Mouse (Mus musculus): ENCODE measurements around the gene Zfp385a. TPM values are rescaled to one million over a fixed set of nuclear protein-coding genes. Genes with fewer than 3 reads are reported as not detected.

Zfp385a gene
- polyA plus RNA-seq, 1 experiment from 2014 or later: 27.4 TPM

DNA sequence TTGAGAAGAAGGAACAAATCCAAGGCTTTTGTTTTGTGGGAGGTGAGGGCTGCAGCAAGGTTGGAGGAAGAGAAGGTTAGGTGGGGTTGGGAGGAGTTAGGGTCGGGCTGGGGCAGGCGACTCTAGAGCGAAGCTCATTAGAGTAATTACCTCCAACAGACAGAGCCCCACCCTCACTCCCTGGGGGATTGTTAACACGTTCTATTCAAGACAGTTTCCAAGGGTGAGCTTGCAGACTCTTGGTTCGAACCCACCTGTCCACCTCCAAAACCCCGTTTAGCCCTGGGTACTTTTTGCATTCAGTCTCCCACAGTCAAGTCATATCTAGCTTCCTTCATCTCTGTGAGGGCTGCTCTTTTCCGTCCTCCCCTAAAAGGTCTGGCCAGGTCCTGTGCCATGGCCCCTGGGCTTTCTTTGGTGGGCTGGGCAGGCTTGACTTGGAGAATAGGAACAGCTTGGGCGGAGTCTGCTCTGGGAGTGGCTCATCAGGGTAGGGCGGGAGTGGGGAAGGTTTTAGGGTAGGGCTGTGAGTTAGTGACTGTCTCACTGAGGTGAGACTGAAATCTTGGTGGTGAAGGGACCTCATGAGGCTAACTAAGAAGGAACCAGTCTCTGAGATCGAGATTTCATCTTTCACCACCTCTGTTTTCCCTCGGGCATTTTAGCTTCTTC is 2.8 kb downstream of the Zfp385a start:
- ATAC-seq (replicated peaks; ENCODE audit: low FRiP score): no peak
- no peak overlapping the region for H3K4me2 ChIP-seq (ENCODE audit: low read depth, low read length, severe bottlenecking)
- H3K9me3 ChIP-seq (ENCODE audit: control insufficient read depth, low read length): no peaks in the 10 kb centered on the region
- H3K4me1 ChIP-seq (replicated peaks; ENCODE audit: control insufficient read depth, insufficient read depth, low read length): peaks cover 32% of the 10 kb centered on the region
- H3K27ac ChIP-seq (ENCODE audit: low read depth, low read length): no peak overlapping the region
- no peak for DNase-seq (ENCODE audit: low spot score)
- no peak overlapping the region for H3K9ac ChIP-seq (ENCODE audit: low read length)
- H3K36me3 ChIP-seq (ENCODE audit: control insufficient read depth, insufficient read depth, low read length): no peaks in the 10 kb centered on the region
- no peak overlapping the region for H3K4me3 ChIP-seq (ENCODE audit: low read depth, low read length)
- WGBS: 13% methylated on average over 11 of the region's 11 CpGs
- H3K27me3 ChIP-seq (ENCODE audit: control insufficient read depth, insufficient read depth, low read length): peaks cover 13% of the 10 kb centered on the region

DNA sequence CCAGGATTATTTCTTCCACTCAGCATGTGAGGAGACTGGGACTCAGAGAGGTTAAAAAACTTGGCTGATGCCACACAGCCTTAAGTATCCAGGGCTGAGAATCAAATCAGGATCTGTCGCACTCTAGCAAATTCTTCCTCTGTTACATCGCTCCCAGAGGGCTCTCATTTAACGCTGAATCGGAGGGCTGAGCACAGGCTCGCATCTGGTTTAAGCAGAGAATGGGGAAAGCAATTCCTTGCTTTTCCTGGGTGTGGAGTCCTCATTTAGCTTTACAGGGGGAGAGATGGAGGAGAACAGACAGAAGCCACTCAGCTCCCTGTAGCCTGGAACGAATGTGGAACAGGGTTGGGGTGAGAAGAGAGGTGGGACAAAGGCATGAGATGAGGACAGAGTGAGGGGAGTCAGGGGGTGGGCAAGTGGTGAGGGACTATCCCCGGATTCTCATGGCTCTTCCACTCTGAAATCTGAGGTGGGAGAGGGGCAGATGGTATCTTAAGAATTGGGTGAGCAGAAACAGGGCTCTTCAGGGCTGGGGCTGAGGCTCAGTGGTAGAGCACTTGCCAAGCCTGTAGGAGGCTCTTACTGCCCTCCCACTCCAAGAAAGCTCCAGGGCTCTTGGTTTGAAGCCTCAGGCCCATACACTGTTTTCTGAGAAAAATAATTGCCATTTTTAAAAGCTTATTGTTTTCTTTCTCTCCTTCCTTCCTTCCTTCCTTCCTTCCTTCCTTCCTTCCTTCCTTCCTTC is 4.2 kb downstream of the Zfp385a start:
- Histone ChIP-seq H3K4me2 (ENCODE audit: low read depth, low read length, severe bottlenecking) (no peak overlapping the region), H3K4me3 (ENCODE audit: low read depth, low read length) (no peak overlapping the region), H3K4me1 (replicated peaks; ENCODE audit: control insufficient read depth, insufficient read depth, low read length) (peaks cover 30% of the 10 kb centered on the region), H3K36me3 (ENCODE audit: control insufficient read depth, insufficient read depth, low read length) (no peaks in the 10 kb centered on the region), H3K27me3 (ENCODE audit: control insufficient read depth, insufficient read depth, low read length) (peaks cover 9% of the 10 kb centered on the region), H3K27ac (ENCODE audit: low read depth, low read length) (no peak overlapping the region), H3K9ac (ENCODE audit: low read length) (no peak overlapping the region), H3K9me3 (ENCODE audit: control insufficient read depth, low read length) (no peaks in the 10 kb centered on the region)
- WGBS: 26% methylated on average over 7 of the region's 7 CpGs
- ATAC-seq (replicated peaks; ENCODE audit: low FRiP score): no peak
- no peak for DNase-seq (ENCODE audit: low spot score)

DNA sequence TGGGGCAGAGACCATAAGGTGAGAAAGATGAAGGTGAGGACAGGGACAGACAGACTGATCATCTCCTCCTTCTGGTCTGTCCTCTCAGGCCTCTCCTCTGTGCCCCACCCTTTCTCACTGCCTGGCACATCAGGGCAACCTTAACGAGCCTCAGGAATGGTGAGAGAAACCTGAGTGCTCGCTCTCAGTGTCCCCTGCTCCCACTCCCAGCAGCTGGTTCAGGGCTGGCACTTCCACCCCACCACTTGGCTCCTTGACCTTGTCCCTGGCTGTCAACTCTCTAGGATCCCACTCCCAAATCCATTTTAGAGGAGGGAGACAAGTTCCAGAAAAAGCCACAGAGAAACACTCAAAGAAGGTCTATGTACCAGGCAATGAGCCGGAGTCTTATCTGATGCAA is 4.9 kb downstream of the Zfp385a start:
- H3K36me3 ChIP-seq (ENCODE audit: control insufficient read depth, insufficient read depth, low read length): no peaks in the 10 kb centered on the region
- ATAC-seq (replicated peaks; ENCODE audit: low FRiP score): no peak
- no peaks in the 10 kb centered on the region for H3K9me3 ChIP-seq (ENCODE audit: control insufficient read depth, low read length)
- no peak for DNase-seq (ENCODE audit: low spot score)
- H3K4me2 ChIP-seq (ENCODE audit: low read depth, low read length, severe bottlenecking): no peak overlapping the region
- no peak overlapping the region for H3K4me3 ChIP-seq (ENCODE audit: low read depth, low read length)
- H3K4me1 ChIP-seq (replicated peaks; ENCODE audit: control insufficient read depth, insufficient read depth, low read length): peaks cover 26% of the 10 kb centered on the region
- no peak overlapping the region for H3K27ac ChIP-seq (ENCODE audit: low read depth, low read length)
- WGBS: 52% methylated on average over 3 of the region's 3 CpGs
- H3K27me3 ChIP-seq (ENCODE audit: control insufficient read depth, insufficient read depth, low read length): peaks cover 7% of the 10 kb centered on the region
- H3K9ac ChIP-seq (ENCODE audit: low read length): no peak overlapping the region

DNA sequence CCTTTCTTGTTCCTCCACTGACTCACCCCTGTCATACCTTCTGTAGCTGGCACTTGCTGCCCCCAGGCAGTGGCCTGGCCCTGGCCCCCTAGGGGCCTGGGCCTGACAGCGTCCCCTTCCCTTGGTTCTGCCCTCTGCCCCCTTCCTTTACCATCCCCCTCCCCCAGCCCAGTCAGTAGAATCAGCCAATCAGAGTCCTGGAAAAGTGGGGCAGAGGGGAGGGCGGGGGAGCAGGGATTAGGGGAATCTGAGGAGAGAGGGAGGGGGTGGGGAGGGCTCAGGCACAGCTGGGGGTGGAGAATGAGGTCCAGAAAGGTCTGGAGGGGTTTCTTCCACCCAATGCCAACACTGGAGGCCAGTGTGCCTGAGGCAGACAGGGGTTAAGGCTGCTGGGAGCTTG is 5.7 kb downstream of the Zfp385a start:
- DNase-seq (ENCODE audit: low spot score): no peak
- peak overlapping the region; percentile 13; the same call in 1 of the 2 replicates for H3K9ac ChIP-seq (ENCODE audit: low read length)
- peaks cover 6% of the 10 kb centered on the region for H3K27me3 ChIP-seq (ENCODE audit: control insufficient read depth, insufficient read depth, low read length)
- peaks cover 24% of the 10 kb centered on the region for H3K4me1 ChIP-seq (replicated peaks; ENCODE audit: control insufficient read depth, insufficient read depth, low read length)
- H3K4me3 ChIP-seq (ENCODE audit: low read depth, low read length): no peak overlapping the region
- ATAC-seq (replicated peaks; ENCODE audit: low FRiP score): peak; percentile 67
- WGBS: 0% methylated on average over 2 of the region's 2 CpGs
- H3K36me3 ChIP-seq (ENCODE audit: control insufficient read depth, insufficient read depth, low read length): no peaks in the 10 kb centered on the region
- no peak overlapping the region for H3K4me2 ChIP-seq (ENCODE audit: low read depth, low read length, severe bottlenecking)
- no peaks in the 10 kb centered on the region for H3K9me3 ChIP-seq (ENCODE audit: control insufficient read depth, low read length)
- no peak overlapping the region for H3K27ac ChIP-seq (ENCODE audit: low read depth, low read length)

DNA sequence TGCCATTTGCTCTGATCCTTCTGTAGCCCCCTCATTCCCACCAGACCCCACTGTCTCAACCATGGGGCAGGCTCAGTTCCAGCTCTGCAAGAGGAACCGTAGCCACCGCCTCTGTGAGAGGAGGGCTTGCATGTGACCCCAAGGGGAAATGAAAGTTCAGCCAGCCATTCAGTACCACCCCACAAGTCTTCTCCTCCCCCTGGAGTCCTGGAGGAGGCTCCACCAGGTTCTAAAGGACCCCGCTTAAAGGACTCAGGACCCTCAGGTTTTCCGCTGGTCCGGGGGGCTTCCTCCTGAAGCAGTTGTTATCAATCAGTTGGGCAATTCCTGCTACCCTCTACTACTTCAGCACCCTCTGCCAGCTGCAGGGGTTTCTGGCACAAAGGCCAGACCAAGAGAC is 6.2 kb downstream of the Zfp385a start:
- no peaks in the 10 kb centered on the region for H3K36me3 ChIP-seq (ENCODE audit: control insufficient read depth, insufficient read depth, low read length)
- peak overlapping the region; percentile 13; the same call in 1 of the 2 replicates for H3K9ac ChIP-seq (ENCODE audit: low read length)
- H3K4me2 ChIP-seq (ENCODE audit: low read depth, low read length, severe bottlenecking): no peak overlapping the region
- H3K27ac ChIP-seq (ENCODE audit: low read depth, low read length): no peak overlapping the region
- H3K4me1 ChIP-seq (replicated peaks; ENCODE audit: control insufficient read depth, insufficient read depth, low read length): peaks cover 21% of the 10 kb centered on the region
- DNase-seq (ENCODE audit: low spot score): no peak
- H3K4me3 ChIP-seq (ENCODE audit: low read depth, low read length): no peak overlapping the region
- WGBS: 27% methylated on average over 5 of the region's 5 CpGs
- H3K27me3 ChIP-seq (ENCODE audit: control insufficient read depth, insufficient read depth, low read length): peaks cover 1% of the 10 kb centered on the region
- no peak for ATAC-seq (replicated peaks; ENCODE audit: low FRiP score)
- no peaks in the 10 kb centered on the region for H3K9me3 ChIP-seq (ENCODE audit: control insufficient read depth, low read length)

DNA sequence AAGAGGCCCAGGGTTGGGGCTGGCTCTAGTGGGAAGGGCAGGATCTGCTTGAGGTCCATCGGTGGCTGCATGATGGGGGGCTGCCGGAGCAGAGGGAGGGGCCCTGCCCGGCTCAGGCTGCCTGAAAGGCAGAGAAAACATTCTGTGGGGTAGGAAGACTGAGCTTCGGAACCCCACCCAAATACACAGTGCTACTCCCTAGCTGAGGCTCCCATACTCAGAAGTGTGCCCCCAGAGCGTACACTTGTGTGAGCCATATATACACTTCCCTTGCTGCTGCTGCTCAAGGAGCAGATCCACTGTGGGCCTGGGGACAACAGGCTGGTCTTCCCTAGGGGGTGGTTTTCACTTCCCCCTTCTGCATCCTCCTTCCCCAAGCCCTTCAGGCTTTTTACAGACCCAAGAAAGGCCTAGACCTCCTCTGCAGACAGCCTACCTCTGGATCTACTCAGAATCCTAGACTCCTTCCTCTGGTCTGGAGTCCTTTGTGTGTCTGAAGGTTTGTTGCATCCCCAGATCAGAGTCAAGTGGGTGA is 6.7 kb downstream of the Zfp385a start:
- H3K4me3 ChIP-seq (ENCODE audit: low read depth, low read length): no peak overlapping the region
- no peak overlapping the region for H3K9ac ChIP-seq (ENCODE audit: low read length)
- no peak for DNase-seq (ENCODE audit: low spot score)
- peaks cover 21% of the 10 kb centered on the region for H3K4me1 ChIP-seq (replicated peaks; ENCODE audit: control insufficient read depth, insufficient read depth, low read length)
- no peak for ATAC-seq (replicated peaks; ENCODE audit: low FRiP score)
- H3K36me3 ChIP-seq (ENCODE audit: control insufficient read depth, insufficient read depth, low read length): no peaks in the 10 kb centered on the region
- WGBS: 66% methylated on average over 5 of the region's 5 CpGs
- H3K27me3 ChIP-seq (ENCODE audit: control insufficient read depth, insufficient read depth, low read length): no peaks in the 10 kb centered on the region
- no peaks in the 10 kb centered on the region for H3K9me3 ChIP-seq (ENCODE audit: control insufficient read depth, low read length)
- H3K4me2 ChIP-seq (ENCODE audit: low read depth, low read length, severe bottlenecking): no peak overlapping the region
- H3K27ac ChIP-seq (ENCODE audit: low read depth, low read length): no peak overlapping the region

DNA sequence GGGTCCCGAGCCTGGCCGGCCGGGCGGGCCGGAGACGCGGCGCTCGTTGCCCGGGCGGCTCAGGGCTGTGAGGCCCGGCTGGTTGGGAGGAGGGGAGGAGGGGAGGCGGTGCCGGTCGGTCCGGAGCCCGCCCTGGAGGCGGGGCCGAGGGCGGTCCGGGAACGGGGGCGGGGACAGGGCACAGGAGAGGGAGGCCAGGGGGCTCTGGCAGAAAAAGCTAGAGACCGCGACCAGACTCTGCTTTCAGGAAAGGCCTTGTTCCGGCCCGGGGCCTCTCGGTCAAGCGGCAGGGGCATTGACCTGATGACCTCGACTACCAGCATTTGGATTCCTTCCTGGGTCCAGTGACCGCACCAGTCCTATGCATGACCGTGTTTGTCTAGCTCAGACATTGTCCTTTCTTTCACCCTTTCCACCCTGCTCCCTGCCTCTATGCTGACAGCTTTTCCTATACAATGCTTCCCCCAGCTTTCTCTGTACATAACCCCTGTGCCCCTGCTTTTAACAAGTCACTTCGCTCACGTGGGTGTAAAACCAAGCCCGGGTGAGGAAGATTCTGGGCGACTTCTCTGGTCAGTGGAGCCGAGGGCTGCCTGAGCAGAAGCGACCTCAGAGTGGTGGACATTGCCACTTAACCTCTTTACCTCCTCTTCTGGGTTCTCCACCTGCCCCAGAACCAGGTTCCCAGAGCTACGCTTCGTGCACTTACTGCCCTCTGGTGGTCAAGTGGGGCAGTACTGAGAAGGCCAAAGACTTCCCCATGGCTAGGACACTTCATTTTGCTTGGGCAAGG is 16.2 kb downstream of the Zfp385a start:
- Histone ChIP-seq H3K4me1 (replicated peaks; ENCODE audit: control insufficient read depth, insufficient read depth, low read length) (peaks cover 9% of the 10 kb centered on the region; the same call in 1 of the 2 replicates), H3K9ac (ENCODE audit: low read length) (peak overlapping the region; percentile 72), H3K4me3 (ENCODE audit: low read depth, low read length) (peak overlapping the region; percentile 71), H3K27me3 (ENCODE audit: control insufficient read depth, insufficient read depth, low read length) (no peaks in the 10 kb centered on the region), H3K27ac (ENCODE audit: low read depth, low read length) (peak overlapping the region; percentile 68), H3K9me3 (ENCODE audit: control insufficient read depth, low read length) (no peaks in the 10 kb centered on the region), H3K36me3 (ENCODE audit: control insufficient read depth, insufficient read depth, low read length) (no peaks in the 10 kb centered on the region), H3K4me2 (ENCODE audit: low read depth, low read length, severe bottlenecking) (peak overlapping the region; percentile 89)
- ATAC-seq (replicated peaks; ENCODE audit: low FRiP score) (peak; percentile 98), DNase-seq (ENCODE audit: low spot score) (peak; percentile 95)
- WGBS: 3% methylated on average over 34 of the region's 40 CpGs

DNA sequence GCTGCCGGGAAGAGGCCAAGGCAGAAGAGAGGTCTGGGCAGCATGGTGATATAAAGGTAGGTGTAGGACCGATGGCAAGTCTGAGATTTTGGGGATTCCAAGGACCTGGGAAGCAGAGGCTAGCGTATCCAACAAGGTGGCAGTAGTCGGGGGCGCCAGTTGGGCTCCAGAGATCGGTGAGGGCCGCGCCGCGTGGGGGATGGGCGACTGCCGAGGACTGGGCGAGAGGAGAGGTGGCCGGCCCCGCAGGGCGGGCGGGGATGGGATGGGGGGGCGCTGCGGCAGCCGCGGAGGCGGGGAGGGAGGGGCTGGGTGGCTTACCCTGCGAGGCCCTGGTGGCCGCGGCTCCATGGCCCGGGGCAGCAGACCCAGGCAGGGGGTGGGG is 16.8 kb downstream of the Zfp385a start:
- Histone ChIP-seq H3K27me3 (ENCODE audit: control insufficient read depth, insufficient read depth, low read length) (no peaks in the 10 kb centered on the region), H3K27ac (ENCODE audit: low read depth, low read length) (no peak overlapping the region), H3K9me3 (ENCODE audit: control insufficient read depth, low read length) (no peaks in the 10 kb centered on the region), H3K4me2 (ENCODE audit: low read depth, low read length, severe bottlenecking) (peak overlapping the region; percentile 89), H3K4me1 (replicated peaks; ENCODE audit: control insufficient read depth, insufficient read depth, low read length) (peaks cover 9% of the 10 kb centered on the region; the same call in 1 of the 2 replicates), H3K9ac (ENCODE audit: low read length) (peak overlapping the region; percentile 72), H3K4me3 (ENCODE audit: low read depth, low read length) (peak overlapping the region; percentile 71), H3K36me3 (ENCODE audit: control insufficient read depth, insufficient read depth, low read length) (no peaks in the 10 kb centered on the region)
- DNase-seq (ENCODE audit: low spot score): no peak
- peak; percentile 81 for ATAC-seq (replicated peaks; ENCODE audit: low FRiP score)
- 2% methylated on average over 21 of the region's 26 CpGs for WGBS

Measured in forebrain, embryonic 11.5 days (tissue).